Mouse (Mus musculus) embryonic facial prominence, embryonic 12.5 days (tissue): Measurements from ENCODE around the gene Alkbh4. TPM values are rescaled to one million over a fixed set of nuclear protein-coding genes. Genes with fewer than 3 reads are reported as not detected.

Experiments used
- ATAC-seq: fragments of 200-750 bp; cut with Nextera tagmentation; 2 replicates; pipeline ENCODE4 v1.8.0; 2017; ENCODE audit not compliant: insufficient number of reproducible peaks, insufficient read depth, low FRiP score, low TSS enrichment
- H3K27ac ChIP-seq: fragments of 300-500 bp; sonication (generic); 2 replicates; pipeline ENCODE4 v1.5.1; 2016; ENCODE audit warnings: mild to moderate bottlenecking
- H3K27me3 ChIP-seq: fragments of 300-500 bp; sonication (generic); 2 replicates; pipeline ENCODE4 v1.6.1; 2016; ENCODE audit warnings: mild to moderate bottlenecking, moderate library complexity
- H3K36me3 ChIP-seq: fragments of 300-500 bp; sonication (generic); 2 replicates; pipeline ENCODE4 v1.6.1; 2016; ENCODE audit warnings: mild to moderate bottlenecking
- H3K4me1 ChIP-seq: fragments of 300-500 bp; sonication (generic); 2 replicates; pipeline ENCODE4 v1.6.1; 2016
- H3K4me2 ChIP-seq: fragments of 300-500 bp; sonication (generic); replicated peaks from 2 replicates; pipeline ENCODE4 v1.6.1; 2016; ENCODE audit warnings: mild to moderate bottlenecking, moderate library complexity
- H3K4me3 ChIP-seq: fragments of 300-500 bp; sonication (generic); 2 replicates; pipeline ENCODE4 v1.5.1; 2016; ENCODE audit warnings: mild to moderate bottlenecking
- H3K9ac ChIP-seq: fragments of 300-500 bp; sonication (generic); 2 replicates; pipeline ENCODE4 v1.6.1; 2016; ENCODE audit warnings: mild to moderate bottlenecking, moderate library complexity
- H3K9me3 ChIP-seq: fragments of 300-500 bp; sonication (generic); 2 replicates; pipeline ENCODE4 v1.6.1; 2016; ENCODE audit warnings: mild to moderate bottlenecking, moderate library complexity
- WGBS: fragments of 180-500 bp; shearing (Covaris S2); methylation state at CpG from one replicate; pipeline ENCODE4 v1.1.7; 2016; 5-methylcytosine and 5-hydroxymethylcytosine counted together
- polyA plus RNA-seq: library from polyadenylated mRNA; unstranded; fragments of >200 nt; fragmentation: Nextera tagmentation; extraction: Ambion mirVana; gene quantifications from 2 replicates; pipeline ENCODE4 v1.2.1, GENCODE M21; 2016

Gene Alkbh4
- polyA plus RNA-seq, 1 experiment from 2014 or later: 28.4 TPM

GRCm38 (mm10) chr5:136169626-136170511 lies 33.9 kb downstream of the Alkbh4 start:
- no peak; the same call in none of the 2 replicates for ATAC-seq
- peak overlapping the region; percentile 63 for H3K4me3 ChIP-seq
- 13% methylated on average over 15 of the region's 15 CpGs for WGBS
- peak overlapping the region; percentile 78 for H3K9ac ChIP-seq
- 0 out of 2 replicates have a peak overlapping the region, but pooled peaks have one; percentile 14 for H3K27ac ChIP-seq
- peaks cover 11% of the 10 kb centered on the region; the same call in 1 of the 2 replicates for H3K4me1 ChIP-seq
- 0 out of 2 replicates have a peak, but pooled peaks cover 6% of the 10 kb centered on the region for H3K27me3 ChIP-seq
- peaks cover 6% of the 10 kb centered on the region; the same call in 1 of the 2 replicates for H3K36me3 ChIP-seq
- H3K9me3 ChIP-seq: 0 out of 2 replicates have a peak, but pooled peaks cover 3% of the 10 kb centered on the region
- H3K4me2 ChIP-seq: peak overlapping the region; percentile 93

- peaks cover 11% of the 10 kb centered on the region; the same call in 1 of the 2 replicates for H3K4me1 ChIP-seq
- 0 out of 2 replicates have a peak, but pooled peaks cover 3% of the 10 kb centered on the region for H3K9me3 ChIP-seq
- H3K9ac ChIP-seq: peak within 1 kb of the TSS; percentile 78
- peak; percentile 86 for ATAC-seq
- H3K4me2 ChIP-seq: peak within 1 kb of the TSS; percentile 93
- H3K4me3 ChIP-seq: peak within 1 kb of the TSS; percentile 63
- H3K27ac ChIP-seq: 0 out of 2 replicates have a peak within 1 kb of the TSS, but pooled peaks have one; percentile 14
- H3K27me3 ChIP-seq: 0 out of 2 replicates have a peak, but pooled peaks cover 6% of the 10 kb centered on the region
- 6% methylated on average over 49 of the region's 49 CpGs for whole genome bisulfite sequencing
- H3K36me3 ChIP-seq: peaks cover 6% of the 10 kb centered on the region; the same call in 1 of the 2 replicates
Measured at GRCm38 (mm10) chr5:136170512-136171362, 34.8 kb downstream of the Alkbh4 start, which contains the start of gene Orai2. Gene Orai2 (minus strand): TSS chr5:136170713.

- Histone ChIP-seq H3K9ac (no peak overlapping the region), H3K4me1 (peaks cover 11% of the 10 kb centered on the region; the same call in 1 of the 2 replicates), H3K4me2 (peak overlapping the region; percentile 93), H3K4me3 (peak overlapping the region; percentile 63), H3K36me3 (peaks cover 6% of the 10 kb centered on the region; the same call in 1 of the 2 replicates), H3K27ac (no peak overlapping the region), H3K27me3 (0 out of 2 replicates have a peak, but pooled peaks cover 6% of the 10 kb centered on the region), H3K9me3 (0 out of 2 replicates have a peak, but pooled peaks cover 3% of the 10 kb centered on the region)
- ATAC-seq: no peak
- WGBS: 35% methylated on average over 17 of the region's 17 CpGs
Measured at GRCm38 (mm10) chr5:136171363-136172341, 35.7 kb downstream of the Alkbh4 start.

- Histone ChIP-seq H3K27me3 (0 out of 2 replicates have a peak, but pooled peaks cover 6% of the 10 kb centered on the region), H3K9ac (no peak overlapping the region), H3K4me1 (peaks cover 11% of the 10 kb centered on the region; the same call in 1 of the 2 replicates), H3K4me2 (no peak overlapping the region), H3K9me3 (0 out of 2 replicates have a peak, but pooled peaks cover 2% of the 10 kb centered on the region), H3K27ac (no peak overlapping the region), H3K4me3 (no peak overlapping the region), H3K36me3 (peaks cover 14% of the 10 kb centered on the region)
- ATAC-seq: no peak
- WGBS: 78% methylated on average over 9 of the region's 9 CpGs
Measured at GRCm38 (mm10) chr5:136172939-136173338, 37.0 kb downstream of the Alkbh4 start.

DNA sequence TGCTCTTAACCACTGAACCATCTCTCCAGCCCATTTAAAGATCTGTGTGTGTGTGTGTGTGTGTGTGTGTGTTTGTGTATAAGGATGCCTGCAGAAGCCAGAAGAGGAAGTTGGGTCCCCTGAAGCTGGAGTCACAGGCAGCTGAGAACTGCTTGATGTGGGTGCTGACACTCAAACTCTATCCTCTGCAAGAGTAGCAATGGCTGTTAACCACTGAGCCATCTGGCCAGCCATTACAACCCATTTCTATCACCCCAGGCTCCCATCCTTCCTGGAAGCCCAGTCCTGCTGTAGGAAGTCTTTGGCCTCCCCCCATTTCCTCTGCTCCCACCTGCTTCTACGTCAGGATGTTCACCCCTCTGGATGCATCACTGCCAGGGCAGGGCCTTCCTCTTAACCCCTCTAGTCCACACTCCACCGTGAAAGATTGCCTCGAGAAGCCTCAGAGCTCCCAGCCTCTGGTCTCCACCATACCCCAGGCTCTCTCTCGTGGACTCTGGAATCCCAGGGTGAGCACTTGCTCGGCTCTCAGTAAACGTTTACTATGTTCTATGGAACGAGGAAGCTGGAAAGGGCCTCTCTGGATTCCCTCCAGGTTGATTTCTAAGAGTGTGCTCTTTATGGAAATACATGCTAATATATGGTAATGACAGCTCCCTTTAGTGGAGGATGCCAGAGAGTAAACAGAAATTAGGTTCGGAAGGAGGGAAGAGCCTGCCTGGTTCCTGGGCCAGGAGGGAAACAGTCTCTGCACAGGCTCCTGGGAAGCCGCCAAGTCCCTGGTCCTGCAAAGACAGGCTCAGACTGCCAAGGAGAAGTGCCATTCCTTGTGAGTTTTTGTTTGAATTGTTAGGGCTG lies 37.9 kb downstream of the Alkbh4 start:
- Histone ChIP-seq H3K27me3 (0 out of 2 replicates have a peak, but pooled peaks cover 6% of the 10 kb centered on the region), H3K36me3 (peaks cover 18% of the 10 kb centered on the region), H3K4me2 (no peak overlapping the region), H3K4me1 (peaks cover 11% of the 10 kb centered on the region; the same call in 1 of the 2 replicates), H3K9me3 (no peaks in the 10 kb centered on the region), H3K4me3 (no peak overlapping the region), H3K9ac (no peak overlapping the region), H3K27ac (no peak overlapping the region)
- no peak for ATAC-seq
- 56% methylated on average over 9 of the region's 9 CpGs for WGBS

DNA sequence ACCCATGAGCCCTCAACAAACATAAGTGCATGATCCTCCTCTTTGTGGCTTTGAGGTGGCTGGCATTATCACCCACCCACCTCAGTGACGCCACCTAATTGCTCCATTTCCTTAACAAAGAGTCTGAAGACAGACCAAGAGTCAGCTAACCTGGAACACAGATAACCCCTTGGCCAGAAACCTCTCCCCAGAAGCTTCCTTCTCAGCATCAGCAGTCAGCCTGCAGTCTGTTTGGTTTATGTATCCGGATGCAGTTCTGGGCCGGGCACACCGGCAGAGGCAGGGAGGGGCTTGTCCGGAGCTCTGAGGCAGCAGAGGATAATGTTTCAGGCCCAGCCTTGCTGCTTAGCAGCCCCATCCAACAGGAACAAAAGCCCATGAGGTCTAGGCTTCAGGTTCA lies 43.6 kb downstream of the Alkbh4 start:
- Histone ChIP-seq H3K27ac (no peak overlapping the region), H3K4me3 (no peak overlapping the region), H3K36me3 (peaks cover 69% of the 10 kb centered on the region), H3K4me1 (no peaks in the 10 kb centered on the region), H3K4me2 (no peak overlapping the region), H3K9me3 (no peaks in the 10 kb centered on the region), H3K27me3 (no peaks in the 10 kb centered on the region), H3K9ac (no peak overlapping the region)
- no peak for ATAC-seq
- 72% methylated on average over 5 of the region's 5 CpGs for WGBS

DNA sequence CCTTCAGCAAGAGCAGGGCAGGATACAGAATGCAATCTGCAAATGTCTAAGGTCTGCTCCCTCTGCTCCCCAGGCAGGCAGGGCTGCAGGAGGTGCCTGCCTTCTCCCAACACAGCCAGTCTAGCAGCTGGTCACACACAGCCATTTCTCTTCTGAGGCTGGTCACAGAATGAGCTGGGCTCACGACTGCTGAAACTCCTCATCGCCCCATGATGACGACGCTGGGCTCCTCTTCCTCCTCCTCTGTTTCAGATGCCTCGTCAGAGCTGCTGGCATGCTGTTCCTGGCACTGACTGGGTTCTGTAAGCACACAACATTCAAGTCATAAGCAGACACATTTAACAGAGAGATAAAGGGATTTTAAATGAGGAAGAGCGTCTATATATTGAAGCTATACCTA lies 45.3 kb downstream of the Alkbh4 start:
- no peak overlapping the region for H3K27ac ChIP-seq
- H3K9ac ChIP-seq: no peak overlapping the region
- no peaks in the 10 kb centered on the region for H3K4me1 ChIP-seq
- ATAC-seq: no peak
- no peak overlapping the region for H3K4me2 ChIP-seq
- H3K36me3 ChIP-seq: peaks cover 83% of the 10 kb centered on the region
- H3K4me3 ChIP-seq: no peak overlapping the region
- 87% methylated on average over 6 of the region's 6 CpGs for WGBS
- H3K27me3 ChIP-seq: no peaks in the 10 kb centered on the region
- no peaks in the 10 kb centered on the region for H3K9me3 ChIP-seq

DNA sequence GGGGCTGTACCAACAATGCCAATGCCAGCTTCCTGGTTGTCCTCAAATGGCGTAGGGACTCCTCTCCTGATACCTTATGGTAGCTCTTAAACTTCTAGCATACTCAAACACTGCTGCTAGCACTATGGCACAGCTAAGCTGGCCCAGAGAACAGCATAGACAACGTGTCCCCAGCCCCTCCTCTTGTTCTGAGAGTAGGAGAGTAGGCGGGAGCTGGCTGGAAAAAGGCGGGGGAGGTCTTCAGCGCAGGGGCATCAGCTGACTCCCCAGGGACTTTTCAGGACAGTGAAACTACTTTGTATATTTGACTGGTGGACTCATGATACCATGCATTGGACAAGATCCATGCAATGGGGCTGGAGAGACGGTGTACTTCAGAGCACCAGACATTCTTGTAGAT lies 46.1 kb downstream of the Alkbh4 start:
- no peak overlapping the region for H3K9ac ChIP-seq
- no peaks in the 10 kb centered on the region for H3K9me3 ChIP-seq
- WGBS: 85% methylated on average over 6 of the region's 6 CpGs
- no peaks in the 10 kb centered on the region for H3K4me1 ChIP-seq
- H3K36me3 ChIP-seq: peaks cover 88% of the 10 kb centered on the region
- no peaks in the 10 kb centered on the region for H3K27me3 ChIP-seq
- H3K4me3 ChIP-seq: no peak overlapping the region
- ATAC-seq: no peak
- no peak overlapping the region for H3K27ac ChIP-seq
- H3K4me2 ChIP-seq: no peak overlapping the region

- no peaks in the 10 kb centered on the region for H3K9me3 ChIP-seq
- no peaks in the 10 kb centered on the region for H3K27me3 ChIP-seq
- H3K4me3 ChIP-seq: no peak overlapping the region
- no peak overlapping the region for H3K27ac ChIP-seq
- peaks cover 84% of the 10 kb centered on the region for H3K36me3 ChIP-seq
- no peaks in the 10 kb centered on the region for H3K4me1 ChIP-seq
- 94% methylated on average over 4 of the region's 4 CpGs for WGBS
- no peak for ATAC-seq
- no peak overlapping the region for H3K9ac ChIP-seq
- no peak overlapping the region for H3K4me2 ChIP-seq
Measured at GRCm38 (mm10) chr5:136182830-136183229, 46.9 kb downstream of the Alkbh4 start.

GRCm38 (mm10) chr5:136183766-136184165 lies 47.8 kb downstream of the Alkbh4 start:
- Histone ChIP-seq H3K9me3 (no peaks in the 10 kb centered on the region), H3K27me3 (no peaks in the 10 kb centered on the region), H3K4me3 (no peak overlapping the region), H3K4me1 (no peaks in the 10 kb centered on the region), H3K9ac (no peak overlapping the region), H3K27ac (no peak overlapping the region), H3K4me2 (no peak overlapping the region), H3K36me3 (peaks cover 85% of the 10 kb centered on the region)
- 89% methylated on average over 7 of the region's 7 CpGs for WGBS
- no peak for ATAC-seq
